Mouse (Mus musculus): Measurements from ENCODE around the gene Auh. TPM values are rescaled to one million over a fixed set of nuclear protein-coding genes. Genes with fewer than 3 reads are reported as not detected.

Auh gene
- polyA plus RNA-seq, 1 experiment from 2014 or later, result 61.5 TPM

GRCm38 (mm10) chr13:52802482-52802881 is 127.0 kb downstream of the Auh start:
- WGBS, result 77% methylated on average over 4 of the region's 4 CpGs
- no peaks in the 10 kb centered on the region for H3K36me3 ChIP-seq (replicated peaks)
- H3K9me3 ChIP-seq, result no peaks in the 10 kb centered on the region
- H3K4me3 ChIP-seq, result no peak overlapping the region
- no peak for ATAC-seq (replicated peaks)
- no peak overlapping the region for H3K27ac ChIP-seq
- no peak overlapping the region for H3K4me2 ChIP-seq
- no peaks in the 10 kb centered on the region for H3K27me3 ChIP-seq (replicated peaks)
- no peak overlapping the region for H3K9ac ChIP-seq
- H3K4me1 ChIP-seq, result no peaks in the 10 kb centered on the region

- H3K9me3 ChIP-seq, result no peaks in the 10 kb centered on the region
- no peak for ATAC-seq (replicated peaks)
- no peak overlapping the region for H3K4me3 ChIP-seq
- H3K4me2 ChIP-seq, result no peak overlapping the region
- H3K27me3 ChIP-seq (replicated peaks), result no peaks in the 10 kb centered on the region
- no peaks in the 10 kb centered on the region for H3K36me3 ChIP-seq (replicated peaks)
- H3K4me1 ChIP-seq, result no peaks in the 10 kb centered on the region
- no peak overlapping the region for H3K27ac ChIP-seq
- 55% methylated on average over 4 of the region's 4 CpGs for WGBS
- H3K9ac ChIP-seq, result no peak overlapping the region
Measured at GRCm38 (mm10) chr13:52800687-52801341, 128.7 kb downstream of the Auh start.

- H3K4me2 ChIP-seq, result no peak overlapping the region
- WGBS, result 78% methylated on average over 2 of the region's 2 CpGs
Measured at GRCm38 (mm10) chr13:52800091-52800490, 129.4 kb downstream of the Auh start.

GRCm38 (mm10) chr13:52794232-52794631 is 135.2 kb downstream of the Auh start:
- Histone ChIP-seq H3K9me3 (no peaks in the 10 kb centered on the region), H3K9ac (no peak overlapping the region)

More at GRCm38 (mm10) chr13:52800091-52800490, 129.4 kb downstream of the Auh start:
- Histone ChIP-seq H3K27ac (no peak overlapping the region), H3K9ac (no peak overlapping the region), H3K9me3 (no peaks in the 10 kb centered on the region), H3K4me1 (no peaks in the 10 kb centered on the region), H3K36me3 (replicated peaks) (no peaks in the 10 kb centered on the region), H3K27me3 (replicated peaks) (no peaks in the 10 kb centered on the region), H3K4me3 (no peak overlapping the region)
- no peak for ATAC-seq (replicated peaks)

GRCm38 (mm10) chr13:52793434-52793989 is 136.0 kb downstream of the Auh start:
- H3K36me3 ChIP-seq (replicated peaks), result no peaks in the 10 kb centered on the region
- no peak overlapping the region for H3K9ac ChIP-seq
- H3K27ac ChIP-seq, result no peak overlapping the region
- H3K9me3 ChIP-seq, result no peaks in the 10 kb centered on the region
- 92% methylated on average over 13 of the region's 13 CpGs for WGBS
- H3K4me3 ChIP-seq, result no peak overlapping the region
- H3K27me3 ChIP-seq (replicated peaks), result no peaks in the 10 kb centered on the region
- no peak for ATAC-seq (replicated peaks)
- H3K4me2 ChIP-seq, result no peak overlapping the region
- no peaks in the 10 kb centered on the region for H3K4me1 ChIP-seq

More at GRCm38 (mm10) chr13:52794232-52794631, 135.2 kb downstream of the Auh start:
- no peak overlapping the region for H3K4me3 ChIP-seq
- no peaks in the 10 kb centered on the region for H3K36me3 ChIP-seq (replicated peaks)
- H3K4me1 ChIP-seq, result no peaks in the 10 kb centered on the region
- H3K4me2 ChIP-seq, result no peak overlapping the region
- WGBS, result 90% methylated on average over 4 of the region's 4 CpGs
- H3K27ac ChIP-seq, result no peak overlapping the region
- ATAC-seq (replicated peaks), result no peak
- no peaks in the 10 kb centered on the region for H3K27me3 ChIP-seq (replicated peaks)

GRCm38 (mm10) chr13:52792242-52792844 is 137.1 kb downstream of the Auh start:
- 90% methylated on average over 9 of the region's 9 CpGs for WGBS
- H3K27me3 ChIP-seq (replicated peaks), result no peaks in the 10 kb centered on the region
- H3K4me1 ChIP-seq, result no peaks in the 10 kb centered on the region
- H3K4me2 ChIP-seq, result no peak overlapping the region
- no peak for ATAC-seq (replicated peaks)
- no peaks in the 10 kb centered on the region for H3K36me3 ChIP-seq (replicated peaks)
- H3K27ac ChIP-seq, result no peak overlapping the region
- no peak overlapping the region for H3K9ac ChIP-seq
- H3K4me3 ChIP-seq, result no peak overlapping the region
- no peaks in the 10 kb centered on the region for H3K9me3 ChIP-seq

- no peak overlapping the region for H3K4me2 ChIP-seq
- ATAC-seq (replicated peaks), result no peak
- 84% methylated on average over 5 of the region's 5 CpGs for WGBS
- H3K4me3 ChIP-seq, result no peak overlapping the region
- no peaks in the 10 kb centered on the region for H3K4me1 ChIP-seq
- H3K36me3 ChIP-seq (replicated peaks), result no peaks in the 10 kb centered on the region
- H3K27me3 ChIP-seq (replicated peaks), result no peaks in the 10 kb centered on the region
- H3K27ac ChIP-seq, result no peak overlapping the region
- no peak overlapping the region for H3K9ac ChIP-seq
- H3K9me3 ChIP-seq, result no peaks in the 10 kb centered on the region
Measured at GRCm38 (mm10) chr13:52790894-52791293, 138.6 kb downstream of the Auh start.

Other genes with a start within 250 kb of the Auh start
- 41.9 and 48.4 TPM in 2 replicates for gene Nfil3, start 51.4 kb upstream of the Auh start, polyA plus RNA-seq (2015; fragmentation: Nextera tagmentation; extraction: Ambion mirVana)

All from midbrain, embryonic 15.5 days (tissue).